Mouse (Mus musculus): ENCODE data around the gene Col24a1.

The Col24a1 gene

DNA sequence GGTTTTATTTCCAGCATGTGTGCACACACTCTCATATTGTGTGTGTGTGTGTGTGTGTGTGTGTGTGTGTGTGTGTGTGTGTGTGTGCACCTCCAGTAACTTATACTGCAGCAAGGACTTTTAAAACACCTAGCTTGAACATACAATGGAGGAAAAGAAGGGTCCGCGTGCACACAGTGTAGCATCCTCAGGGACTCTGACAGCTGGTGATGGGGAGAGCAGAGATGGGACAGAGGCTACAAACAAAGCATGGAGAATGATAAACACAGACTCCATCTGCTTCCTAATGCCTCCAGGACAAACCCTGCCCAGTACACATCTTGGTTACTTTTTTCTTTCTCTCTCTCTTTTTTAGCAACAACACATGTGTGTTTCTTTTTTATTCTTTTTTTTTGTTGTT, 171.5 kb downstream of the Col24a1 start:
- no peak for DNase-seq

DNA sequence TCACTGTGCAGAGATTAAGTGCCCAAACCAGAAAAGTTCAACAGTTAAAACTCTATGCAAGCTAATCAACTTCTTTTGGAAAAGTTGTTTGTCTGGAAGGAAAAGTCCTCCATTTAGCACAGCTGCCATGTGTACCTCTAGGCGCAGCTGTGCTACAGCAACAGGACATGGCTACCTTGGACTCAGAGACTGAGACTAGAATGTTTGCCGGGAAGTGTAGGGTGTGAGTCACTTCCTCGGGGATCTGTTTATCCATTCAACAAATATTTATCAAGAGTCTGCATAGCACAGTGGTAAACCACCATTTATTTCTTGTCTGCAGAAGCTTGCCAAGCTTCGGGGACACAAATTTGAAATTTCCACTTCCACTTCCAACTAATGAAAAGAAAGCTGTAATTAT, 178.8 kb downstream of the Col24a1 start:
- DNase-seq, result no peak

DNA sequence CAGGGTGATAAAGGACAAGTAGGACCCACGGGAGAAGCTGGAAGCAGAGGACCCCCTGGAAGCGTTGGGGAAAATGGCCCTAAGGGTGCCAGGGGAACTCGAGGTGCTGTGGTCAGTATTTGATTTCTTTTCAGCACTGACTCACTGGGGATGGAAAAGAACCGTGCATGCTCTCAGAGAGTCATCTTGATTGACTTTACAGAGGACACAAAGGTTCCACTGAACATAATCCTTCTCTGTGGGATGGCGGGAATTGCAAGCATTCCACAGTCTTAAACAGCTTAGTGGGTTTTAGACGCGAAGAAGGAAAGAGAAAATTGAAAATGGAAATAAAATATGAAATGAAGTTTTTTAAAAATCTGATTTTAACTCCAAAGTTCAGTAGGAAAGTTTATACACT, 181.9 kb downstream of the Col24a1 start:
- no peak for DNase-seq

DNA sequence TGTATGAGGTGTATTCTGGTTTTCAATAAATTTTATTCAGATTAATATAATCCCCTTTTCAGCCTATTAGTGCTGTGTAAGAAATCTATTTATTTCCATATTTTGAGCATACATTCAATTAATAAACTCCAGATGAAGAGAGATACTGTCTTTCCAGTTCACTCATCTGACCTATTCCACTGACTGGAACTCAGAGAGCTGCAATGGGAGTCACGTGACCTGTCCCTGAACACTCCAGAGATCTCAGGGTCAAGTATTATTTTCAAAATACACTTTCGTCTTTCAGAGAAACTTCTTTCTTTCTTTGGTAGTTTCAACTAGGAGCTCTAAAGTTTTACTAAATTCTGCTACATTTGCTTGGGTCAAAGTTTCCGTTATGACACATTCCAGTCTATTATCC, 184.4 kb downstream of the Col24a1 start:
- no peak for DNase-seq

DNA sequence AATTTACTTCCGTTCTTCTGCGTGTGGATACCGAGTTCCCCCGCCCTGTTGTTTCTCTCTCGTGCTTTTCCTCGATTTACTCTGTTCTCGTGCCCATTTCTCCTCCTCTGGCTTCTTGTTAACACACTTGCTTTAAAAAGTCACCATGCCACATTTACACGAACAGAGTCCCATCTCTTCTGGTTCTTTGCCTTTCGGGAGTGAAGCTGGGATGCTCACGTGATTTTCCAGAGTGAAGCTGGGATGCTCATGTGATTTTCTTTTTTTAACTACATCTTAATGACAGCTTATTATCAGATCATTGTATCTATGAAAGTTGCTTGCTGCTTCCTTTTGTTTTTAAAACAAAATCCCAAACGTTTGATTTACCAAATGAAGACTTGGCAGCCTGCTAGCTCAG, 184.8 kb downstream of the Col24a1 start:
- peak; percentile 7 for DNase-seq

DNA sequence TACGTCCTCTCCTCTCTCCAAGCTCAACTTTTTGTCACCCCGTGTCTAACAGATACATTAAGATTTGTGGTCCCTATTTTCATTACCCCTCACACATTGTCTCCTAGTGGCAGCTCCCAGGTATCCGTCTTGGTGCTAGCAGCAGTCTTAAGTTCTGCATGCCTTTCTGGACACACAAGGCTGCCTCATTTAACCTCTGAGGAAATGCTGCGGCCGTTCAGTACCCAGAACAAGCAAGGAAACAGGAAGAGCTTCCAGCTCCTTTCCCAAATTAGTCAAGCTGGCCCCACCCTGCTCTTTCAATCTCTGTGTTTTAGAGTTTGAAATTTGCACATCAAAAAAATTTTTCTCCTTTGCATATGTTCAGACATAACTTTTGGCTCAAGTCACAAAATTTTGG, 186.2 kb downstream of the Col24a1 start:
- peak; percentile 12 for DNase-seq

DNA sequence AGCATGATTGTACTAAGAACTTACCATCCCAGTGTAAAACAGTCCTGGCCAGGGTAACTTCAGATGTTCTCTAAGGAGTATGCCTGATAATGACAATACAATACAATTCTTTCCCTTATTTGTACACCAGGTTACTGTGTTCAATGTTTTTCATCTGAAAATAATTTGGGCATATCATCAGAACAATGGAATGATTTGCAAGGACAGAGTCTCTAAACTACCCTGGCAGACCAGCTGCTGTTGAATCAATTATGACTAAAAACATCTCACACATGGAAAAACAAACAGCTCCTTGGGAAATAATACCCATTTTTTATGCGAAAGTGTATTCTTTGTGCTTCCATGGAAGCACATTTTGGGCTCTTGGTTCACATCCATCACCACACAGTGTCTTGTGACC, 198.0 kb downstream of the Col24a1 start:
- DNase-seq, result no peak

DNA sequence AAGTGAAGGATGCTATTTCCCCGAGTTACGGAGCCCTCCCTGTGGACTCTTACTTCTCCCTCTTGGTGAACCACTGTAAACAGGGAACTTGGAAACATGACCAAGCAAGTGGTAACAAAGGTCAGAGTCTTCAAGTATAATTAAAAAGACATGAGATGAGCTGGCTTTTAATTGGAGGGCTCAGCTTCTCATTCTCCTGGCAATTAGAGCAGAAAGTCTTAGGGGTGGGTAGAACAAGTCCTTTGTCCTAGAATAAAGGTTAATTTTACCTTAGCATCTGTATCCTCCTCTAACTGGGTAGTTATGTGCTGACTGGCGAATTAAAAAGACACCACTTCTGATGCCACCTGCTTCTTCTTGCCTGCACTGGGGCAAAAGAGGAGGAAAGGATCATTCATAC, 199.1 kb downstream of the Col24a1 start:
- DNase-seq, result peak; percentile 82

DNA sequence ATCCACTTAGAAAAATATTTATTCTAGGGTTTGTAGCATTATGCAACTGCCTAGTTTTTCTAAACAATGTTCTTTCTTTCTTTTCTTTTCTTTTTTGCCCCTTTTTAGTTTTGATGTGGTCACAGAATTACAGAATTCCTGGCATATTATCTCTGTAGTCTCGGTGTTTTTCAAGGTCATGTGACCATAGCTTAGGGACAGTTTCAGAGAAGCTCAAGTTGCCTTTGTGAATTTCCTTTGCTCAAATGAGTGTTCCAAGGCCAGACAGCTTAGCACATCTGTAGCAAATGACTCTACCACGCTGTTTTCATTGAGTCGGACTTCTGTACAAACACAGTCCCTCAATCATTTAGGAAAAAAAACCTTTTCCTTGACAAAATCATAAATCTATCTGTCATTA, 205.9 kb downstream of the Col24a1 start:
- DNase-seq, result no peak

DNA sequence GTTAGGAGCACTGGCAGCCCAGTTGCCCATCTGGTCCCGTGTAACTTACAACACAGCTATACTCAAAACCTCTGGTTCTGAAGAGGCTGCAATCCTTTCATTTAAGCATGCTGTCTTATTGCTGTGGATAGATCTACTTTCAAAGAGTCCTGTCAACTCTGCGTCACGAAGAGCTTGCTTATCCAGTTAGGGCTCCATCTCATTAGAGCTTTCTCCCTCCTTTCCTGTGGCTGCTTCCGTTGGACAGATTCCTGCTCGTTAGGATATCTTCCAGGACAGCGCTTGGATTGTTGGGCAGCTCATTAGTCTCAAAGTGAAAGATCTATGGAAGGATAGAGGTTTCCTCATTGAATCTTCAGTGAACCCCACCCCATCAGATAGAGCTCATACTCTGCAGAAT, 206.6 kb downstream of the Col24a1 start:
- DNase-seq, result no peak

DNA sequence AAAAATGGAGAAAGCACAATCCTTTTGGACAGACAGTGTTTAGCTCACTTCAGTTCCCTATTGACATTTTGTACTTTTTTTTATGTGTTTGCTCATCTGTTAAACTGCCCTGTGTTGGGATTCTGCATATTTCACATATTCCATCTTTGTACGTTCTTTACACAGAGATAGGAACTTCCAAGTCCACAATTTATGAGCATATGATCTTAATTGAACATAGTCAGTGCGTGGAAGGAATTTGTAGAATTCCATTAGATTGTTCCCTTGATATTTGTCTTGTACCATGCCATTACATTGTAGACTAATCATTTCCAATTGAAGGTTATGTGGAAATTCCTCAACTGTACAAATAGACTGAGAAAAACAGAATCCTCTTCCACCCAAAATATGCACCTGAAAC, 212.6 kb downstream of the Col24a1 start:
- no peak for DNase-seq

DNA sequence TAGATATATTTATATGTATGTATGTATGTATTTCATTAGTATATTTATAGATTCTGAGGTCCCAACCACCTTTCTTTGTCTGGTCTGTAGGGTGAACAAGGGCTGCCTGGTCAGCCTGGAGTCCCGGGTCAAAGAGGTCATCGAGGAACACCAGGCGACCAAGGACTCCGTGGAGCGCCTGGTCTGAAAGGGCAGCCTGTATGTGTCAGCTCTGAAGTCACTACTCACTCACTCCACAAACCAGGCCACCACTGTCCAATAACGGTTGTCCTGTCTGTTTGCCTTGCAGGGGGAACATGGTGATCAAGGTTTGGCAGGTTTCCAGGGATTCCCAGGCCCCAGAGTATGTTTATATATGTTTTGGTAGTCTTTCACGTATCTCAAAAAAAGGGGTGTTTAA, 216.3 kb downstream of the Col24a1 start:
- no peak for DNase-seq

DNA sequence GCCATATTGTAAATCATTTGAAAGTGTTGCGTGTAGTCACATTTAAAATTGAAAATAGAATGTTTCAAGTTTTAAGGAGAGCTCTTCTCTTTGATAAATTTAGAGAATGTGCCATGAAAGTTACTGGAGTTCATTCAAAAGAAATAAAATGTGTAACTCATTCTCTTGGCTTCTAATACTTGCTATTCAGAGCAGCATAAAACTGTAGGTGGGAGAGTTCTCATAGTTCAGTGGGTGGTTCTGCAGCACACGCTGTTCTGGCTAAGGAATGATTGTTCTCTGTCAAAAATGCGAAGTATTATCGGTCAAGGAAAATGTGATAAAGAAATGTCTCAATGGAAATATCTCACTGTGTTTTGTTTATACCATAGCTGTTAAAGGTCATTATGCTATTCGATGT, 221.9 kb downstream of the Col24a1 start:
- DNase-seq, result no peak

DNA sequence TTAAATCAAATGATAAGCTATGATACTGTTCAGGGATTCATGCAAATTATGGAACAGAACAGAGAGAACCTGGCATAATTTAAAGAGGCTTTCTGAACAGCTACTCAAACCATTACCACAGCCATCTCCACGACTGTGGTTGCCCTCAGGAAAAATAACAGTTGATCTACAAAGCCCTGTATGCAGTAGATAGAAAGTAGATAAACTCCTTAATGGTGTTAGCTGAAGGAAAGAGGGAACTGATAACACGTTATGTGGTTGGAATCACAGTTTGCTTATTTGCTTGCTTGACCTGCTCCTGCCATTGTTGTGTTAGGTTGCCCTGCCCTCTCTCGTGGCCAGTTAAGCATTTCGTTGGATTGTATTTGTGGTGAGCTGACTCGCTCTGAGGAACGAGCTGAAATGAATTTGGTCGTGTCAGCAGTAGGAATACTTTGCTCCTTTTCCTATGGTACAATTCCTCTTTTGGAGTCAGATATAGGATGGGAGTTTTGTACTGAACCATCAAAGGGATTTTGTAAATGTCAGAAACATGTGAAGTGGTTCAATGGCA, 229.3 kb downstream of the Col24a1 start:
- DNase-seq, result no peak

DNA sequence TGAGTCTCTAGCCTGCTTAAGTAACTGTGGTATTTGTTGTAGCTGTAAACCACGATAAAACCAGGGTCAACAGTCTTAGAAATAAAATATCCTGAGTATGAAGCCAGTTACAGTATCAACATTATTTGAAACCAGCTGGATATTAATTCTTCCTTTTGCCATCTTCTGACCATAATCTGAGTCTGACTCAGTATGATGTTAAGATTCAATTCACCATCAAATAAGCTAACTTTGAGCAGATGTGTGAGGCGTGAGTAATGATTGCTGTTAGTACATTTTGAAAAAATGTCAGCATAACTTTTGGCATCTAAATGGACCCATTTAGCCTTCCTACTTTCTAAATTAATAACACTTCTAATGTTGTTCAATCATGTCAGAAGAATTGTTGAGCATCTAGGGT, 230.0 kb downstream of the Col24a1 start:
- DNase-seq, result no peak

DNA sequence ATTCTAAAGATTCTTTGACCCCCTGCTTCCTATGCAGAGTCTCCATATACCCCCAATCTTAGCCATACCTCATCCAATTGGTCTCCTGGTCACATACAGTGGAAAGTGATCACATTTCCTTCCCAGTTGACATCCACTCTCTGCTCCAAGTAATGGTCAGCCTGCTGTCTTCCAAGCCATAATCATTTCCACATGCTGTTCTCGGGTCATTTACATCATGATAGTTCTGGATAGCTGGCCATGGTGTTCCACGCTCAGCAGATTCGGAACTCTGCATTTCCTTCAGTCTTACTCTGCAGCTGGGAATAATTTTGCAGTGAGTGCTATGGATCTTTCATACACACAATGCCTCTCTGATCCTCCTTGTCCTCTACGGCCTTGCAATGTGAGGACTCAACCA, 233.0 kb downstream of the Col24a1 start:
- DNase-seq, result no peak

DNA sequence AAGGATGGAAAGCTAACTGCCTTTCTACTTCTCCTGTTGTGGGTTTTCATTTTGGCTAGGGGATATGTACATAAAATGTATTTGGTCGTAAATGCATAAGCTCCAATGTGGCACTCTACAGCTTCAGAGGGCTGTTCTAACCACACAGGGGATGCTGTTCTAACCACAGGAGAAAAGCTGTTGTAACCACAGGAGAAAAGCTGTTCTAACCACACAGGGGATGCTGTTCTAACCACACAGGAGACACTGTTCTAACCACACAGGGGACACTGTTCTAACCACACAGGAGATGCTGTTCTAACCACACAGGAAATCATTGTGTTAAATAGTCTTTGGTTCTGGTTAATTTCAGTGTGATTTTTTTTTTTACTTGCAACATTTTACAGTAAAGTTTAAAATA, 245.6 kb downstream of the Col24a1 start:
- no peak for DNase-seq

DNA sequence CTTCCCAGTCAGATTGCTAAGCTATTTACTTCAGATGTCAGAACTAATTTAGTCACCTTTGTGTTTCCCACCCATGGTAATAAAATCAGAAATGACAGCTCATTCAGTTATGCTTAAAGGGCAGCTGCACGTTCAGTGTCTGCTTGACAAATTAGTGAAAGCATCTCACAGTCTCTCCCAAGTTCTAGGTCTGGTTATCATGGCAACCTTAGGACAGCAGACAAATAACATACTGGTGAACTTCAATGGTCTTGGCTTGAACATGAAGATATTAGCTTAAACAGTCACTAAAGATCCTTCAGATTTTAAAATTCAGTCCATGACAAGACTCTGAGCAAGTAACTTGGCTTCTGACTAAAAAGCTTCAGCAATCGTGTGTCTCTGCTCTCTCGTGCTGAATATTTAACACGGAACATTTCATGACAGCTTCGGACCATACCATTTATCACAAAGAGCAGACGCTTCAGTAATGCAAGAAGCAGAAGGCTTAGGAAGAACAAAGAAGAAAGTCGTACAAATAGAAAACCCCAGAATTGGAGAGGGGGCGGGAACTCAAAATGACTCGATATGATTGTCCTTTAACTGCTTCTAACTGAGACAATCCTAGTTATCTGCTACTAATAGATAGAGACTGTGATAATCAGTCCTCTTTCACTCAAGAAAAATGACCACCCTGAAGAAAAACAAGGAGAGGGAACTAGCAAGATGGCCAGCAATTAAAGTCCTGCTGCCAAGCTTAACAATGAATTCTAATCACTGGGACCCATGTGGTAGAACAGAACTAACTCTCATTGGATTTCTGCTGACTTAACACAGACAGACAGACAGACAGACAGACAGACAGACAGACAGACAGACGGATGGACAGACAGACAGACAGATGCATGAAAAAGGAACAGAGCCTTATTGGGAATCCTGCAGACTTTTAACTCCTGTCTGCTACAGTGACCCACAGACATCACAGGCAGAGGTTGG, 256.5 kb downstream of the Col24a1 start:
- DNase-seq, result no peak

DNA sequence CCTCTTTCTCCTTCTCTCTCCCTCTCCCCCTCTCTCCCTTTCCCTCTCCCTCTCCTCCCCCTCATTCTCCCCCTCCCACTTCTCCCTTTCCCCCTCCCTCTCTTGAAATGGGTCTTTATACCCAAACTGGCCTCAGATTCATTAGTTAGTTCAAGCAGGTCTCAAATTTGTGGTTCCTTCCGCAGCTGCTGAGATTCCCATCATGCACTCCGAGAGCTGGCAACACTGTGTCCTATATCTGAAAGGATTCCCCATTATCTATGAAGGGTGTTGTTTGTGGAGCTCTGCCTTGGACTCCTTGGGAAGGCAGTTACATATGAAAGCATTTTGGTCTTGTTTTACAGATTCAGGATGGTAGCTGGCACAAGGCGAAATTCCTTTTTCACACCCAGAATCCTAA, 257.9 kb downstream of the Col24a1 start:
- no peak for DNase-seq

DNA sequence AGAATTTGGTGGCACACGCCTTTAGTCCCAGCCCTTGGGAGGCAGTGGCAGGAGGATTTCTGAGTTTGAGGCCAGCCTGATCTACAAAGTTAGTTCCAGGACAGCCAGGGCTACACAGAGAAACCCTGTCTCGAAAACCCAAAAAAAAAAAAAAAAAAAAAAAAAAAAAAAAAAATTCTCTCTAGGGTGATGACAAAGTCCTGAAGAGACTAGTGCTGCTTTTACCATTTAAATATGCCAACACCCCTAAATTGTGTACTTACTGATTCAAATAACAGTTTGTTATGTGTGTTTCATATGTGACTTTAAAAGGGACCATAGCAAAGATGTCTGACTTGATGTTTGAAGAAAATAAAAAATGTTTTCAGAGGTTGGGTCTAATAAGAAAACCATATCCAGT, 262.1 kb downstream of the Col24a1 start:
- no peak for DNase-seq

DNA sequence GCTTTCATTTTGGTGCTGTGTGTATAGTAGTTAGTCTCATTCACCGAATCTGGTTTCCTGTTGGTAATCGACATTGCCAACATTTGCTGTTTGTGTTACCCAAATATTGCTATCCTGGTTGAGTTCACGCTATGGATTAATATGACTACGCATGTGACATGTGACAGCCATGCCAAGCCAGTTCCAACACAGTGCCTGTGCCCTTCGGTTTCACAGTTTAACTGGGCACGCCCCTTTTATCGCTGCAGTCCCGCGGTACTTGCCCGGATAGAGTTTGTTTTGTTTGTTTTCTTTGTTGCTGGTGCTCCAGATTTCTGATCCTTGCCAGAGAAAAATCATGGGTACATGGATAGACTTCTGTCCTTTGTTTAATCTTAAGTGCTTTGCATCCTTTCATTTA, 263.9 kb downstream of the Col24a1 start:
- no peak for DNase-seq

DNA sequence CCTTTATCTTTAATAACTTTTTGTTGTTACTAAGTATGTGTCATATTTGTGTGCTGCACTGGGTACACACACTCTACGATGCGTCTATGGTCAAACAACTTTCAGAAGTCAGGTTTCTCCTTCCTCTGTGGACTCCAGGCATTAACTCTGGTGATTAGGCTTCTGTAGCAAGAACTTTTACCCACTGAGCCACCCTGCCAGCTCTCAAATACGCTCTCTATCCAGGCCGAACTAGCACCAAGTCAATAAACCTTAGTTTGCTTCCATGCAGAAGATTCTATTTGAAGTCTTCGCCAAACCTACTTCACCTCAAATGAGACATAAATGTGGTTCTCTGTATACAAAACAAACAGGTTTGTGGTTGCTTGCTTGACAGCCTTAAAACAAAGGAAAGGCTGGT, 267.4 kb downstream of the Col24a1 start:
- DNase-seq, result no peak

DNA sequence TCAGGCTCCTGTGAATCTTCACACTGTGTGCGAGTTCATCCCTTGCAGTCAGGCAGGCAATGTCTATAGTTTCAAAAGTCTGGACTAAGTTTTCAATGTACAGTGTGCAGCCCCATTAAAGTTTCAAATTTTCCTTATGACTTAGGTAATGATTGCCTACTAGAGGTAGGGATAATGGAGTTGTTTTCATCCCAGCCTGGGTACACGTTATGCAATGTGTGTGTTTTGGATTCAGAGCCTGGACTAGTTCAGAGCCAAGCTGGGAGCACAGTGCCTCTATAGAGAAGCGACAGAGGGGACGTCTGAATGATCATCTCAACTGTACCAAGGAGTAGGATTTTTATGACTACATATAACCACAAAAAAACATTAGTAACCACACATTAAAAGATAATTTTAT, 267.8 kb downstream of the Col24a1 start:
- DNase-seq, result no peak

DNA sequence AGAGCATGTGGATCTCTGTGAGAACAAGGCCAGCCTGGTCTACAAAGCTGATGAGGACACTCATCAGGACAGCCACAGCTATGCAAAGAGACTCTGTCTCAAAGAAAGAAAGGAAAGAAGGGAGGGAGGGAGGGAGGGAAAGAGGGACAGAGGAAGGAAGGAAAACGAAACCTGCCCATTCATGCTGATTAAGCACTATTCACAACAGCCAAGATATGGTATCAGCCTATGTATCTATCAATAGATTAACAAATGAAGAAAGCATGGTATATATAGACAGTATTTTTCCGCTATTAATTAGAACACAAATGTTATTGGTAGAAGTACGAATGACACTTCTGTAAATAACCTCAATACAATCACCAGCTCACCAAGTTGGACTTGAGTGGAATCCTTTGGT, 282.2 kb downstream of the Col24a1 start:
- no peak for DNase-seq

DNA sequence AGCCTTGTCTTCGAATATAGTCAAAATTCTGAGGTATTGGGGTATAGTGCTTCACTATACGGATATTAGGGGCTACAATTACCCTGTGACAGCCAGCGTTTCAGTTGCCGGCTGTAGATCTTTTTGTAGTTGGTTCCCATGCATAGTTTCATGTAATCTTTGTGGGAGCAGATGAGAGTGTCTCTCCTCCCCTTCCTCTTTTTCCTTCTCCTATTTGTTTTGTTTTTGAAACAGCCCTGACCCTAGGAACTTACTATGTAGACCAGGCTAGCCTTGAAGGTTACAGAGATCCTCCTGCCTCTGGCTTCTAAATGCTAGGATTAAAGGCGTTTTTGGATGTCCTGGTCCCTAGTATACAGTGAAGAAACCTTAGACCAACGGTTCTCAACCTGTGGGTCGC, 283.1 kb downstream of the Col24a1 start:
- no peak for DNase-seq
